Mouse (Mus musculus) embryonic facial prominence, embryonic 15.5 days (tissue): ENCODE measurements around the gene Phrf1. TPM values are rescaled to one million over a fixed set of nuclear protein-coding genes. Genes with fewer than 3 reads are reported as not detected.
A peak's percentile ranks its signal among the peaks of the same experiment; 100 is the strongest.

ENCODE experiments used
- ATAC-seq: fragments of 200-750 bp; cut with Nextera tagmentation; 2 replicates; pipeline ENCODE4 v1.8.0; 2017; ENCODE audit warnings: low read depth, moderate TSS enrichment; ENCODE audit not compliant: insufficient number of reproducible peaks, low FRiP score, low TSS enrichment
- H3K27ac ChIP-seq: fragments of 300-500 bp; sonication (generic); replicated peaks from 2 replicates; pipeline ENCODE4 v1.5.1; 2015; ENCODE audit warnings: mild to moderate bottlenecking, inconsistent platforms
- H3K27me3 ChIP-seq: fragments of 300-500 bp; sonication (generic); 2 replicates; pipeline ENCODE4 v1.6.1; 2015; ENCODE audit warnings: inconsistent platforms
- H3K36me3 ChIP-seq: fragments of 300-500 bp; sonication (generic); 2 replicates; pipeline ENCODE4 v1.6.1; 2015; ENCODE audit warnings: mild to moderate bottlenecking, inconsistent platforms
- H3K4me1 ChIP-seq: fragments of 300-500 bp; sonication (generic); 2 replicates; pipeline ENCODE4 v1.6.1; 2015; ENCODE audit warnings: inconsistent platforms
- H3K4me2 ChIP-seq: fragments of 300-500 bp; sonication (generic); replicated peaks from 2 replicates; pipeline ENCODE4 v1.6.1; 2015; ENCODE audit warnings: mild to moderate bottlenecking, inconsistent platforms
- H3K4me3 ChIP-seq: fragments of 300-500 bp; sonication (generic); replicated peaks from 2 replicates; pipeline ENCODE4 v1.5.1; 2015; ENCODE audit warnings: mild to moderate bottlenecking, inconsistent platforms
- H3K9ac ChIP-seq: fragments of 300-500 bp; sonication (generic); 2 replicates; pipeline ENCODE4 v1.6.1; 2015; ENCODE audit warnings: inconsistent platforms
- H3K9me3 ChIP-seq: fragments of 300-500 bp; sonication (generic); replicated peaks from 2 replicates; pipeline ENCODE4 v1.6.1; 2016; ENCODE audit warnings: inconsistent platforms
- WGBS: fragments of 180-500 bp; shearing (Covaris S2); methylation state at CpG from one replicate; pipeline ENCODE4 v1.1.7; 2015; 5-methylcytosine and 5-hydroxymethylcytosine counted together
- polyA plus RNA-seq: library from polyadenylated mRNA; unstranded; fragments of >200 nt; fragmentation: Nextera tagmentation; extraction: Ambion mirVana; gene quantifications from 2 replicates; pipeline ENCODE4 v1.2.1, GENCODE M21; 2015

Phrf1 gene
- polyA plus RNA-seq, 1 experiment from 2014 or later, result 68.7 TPM

GRCm38 (mm10) chr7:141276546-141276945 lies 48.0 kb downstream of the Phrf1 start, which contains the start of gene Cdhr5:
Gene Cdhr5, minus strand, starts transcription at chr7:141276786.
- no peak within 1 kb of the TSS for H3K4me3 ChIP-seq
- no peaks in the 10 kb centered on the region for H3K9me3 ChIP-seq
- H3K4me1 ChIP-seq, result peaks cover 11% of the 10 kb centered on the region
- H3K27ac ChIP-seq, result no peak within 1 kb of the TSS
- no peak within 1 kb of the TSS for H3K9ac ChIP-seq
- no peaks in the 10 kb centered on the region for H3K36me3 ChIP-seq
- no peak for ATAC-seq
- H3K4me2 ChIP-seq, result no peak within 1 kb of the TSS
- WGBS, result 60% methylated on average over 11 of the region's 11 CpGs
- 0 out of 2 replicates have a peak, but pooled peaks cover 3% of the 10 kb centered on the region for H3K27me3 ChIP-seq

GRCm38 (mm10) chr7:141277701-141278678 lies 49.4 kb downstream of the Phrf1 start:
- H3K4me1 ChIP-seq, result peaks cover 11% of the 10 kb centered on the region
- peak overlapping the region; percentile 96; the same call in 1 of the 2 replicates for H3K4me2 ChIP-seq
- no peak overlapping the region for H3K9ac ChIP-seq
- no peak overlapping the region for H3K27ac ChIP-seq
- no peaks in the 10 kb centered on the region for H3K9me3 ChIP-seq
- H3K27me3 ChIP-seq, result 0 out of 2 replicates have a peak, but pooled peaks cover 3% of the 10 kb centered on the region
- no peaks in the 10 kb centered on the region for H3K36me3 ChIP-seq
- no peak for ATAC-seq
- H3K4me3 ChIP-seq, result peak overlapping the region; percentile 48; the same call in 1 of the 2 replicates
- WGBS, result 69% methylated on average over 11 of the region's 11 CpGs

GRCm38 (mm10) chr7:141278766-141279590 lies 50.4 kb downstream of the Phrf1 start, which contains the start of gene Sct:
Gene Sct, minus strand, starts transcription at chr7:141279133.
- Histone ChIP-seq H3K27me3 (0 out of 2 replicates have a peak, but pooled peaks cover 3% of the 10 kb centered on the region), H3K4me2 (peak within 1 kb of the TSS; percentile 96), H3K9ac (peak within 1 kb of the TSS; percentile 35), H3K27ac (no peak within 1 kb of the TSS), H3K9me3 (no peaks in the 10 kb centered on the region), H3K4me3 (peak within 1 kb of the TSS; percentile 48), H3K36me3 (no peaks in the 10 kb centered on the region), H3K4me1 (peaks cover 11% of the 10 kb centered on the region)
- ATAC-seq, result no peak; the same call in 1 of the 2 replicates
- 2% methylated on average over 41 of the region's 46 CpGs for WGBS

GRCm38 (mm10) chr7:141281442-141281841 lies 52.9 kb downstream of the Phrf1 start:
- no peak overlapping the region for H3K27ac ChIP-seq
- no peak overlapping the region for H3K9ac ChIP-seq
- no peak overlapping the region for H3K4me3 ChIP-seq
- H3K9me3 ChIP-seq, result no peaks in the 10 kb centered on the region
- no peak for ATAC-seq
- H3K4me2 ChIP-seq, result no peak overlapping the region
- peaks cover 11% of the 10 kb centered on the region for H3K4me1 ChIP-seq
- H3K36me3 ChIP-seq, result no peaks in the 10 kb centered on the region
- 52% methylated on average over 6 of the region's 6 CpGs for WGBS
- 0 out of 2 replicates have a peak, but pooled peaks cover 3% of the 10 kb centered on the region for H3K27me3 ChIP-seq

- no peak for ATAC-seq
- 80% methylated on average over 4 of the region's 4 CpGs for WGBS
- H3K36me3 ChIP-seq, result no peaks in the 10 kb centered on the region
- no peak overlapping the region for H3K4me2 ChIP-seq
- H3K27me3 ChIP-seq, result 0 out of 2 replicates have a peak, but pooled peaks cover 3% of the 10 kb centered on the region
- H3K9ac ChIP-seq, result no peak overlapping the region
- H3K4me3 ChIP-seq, result no peak overlapping the region
- no peaks in the 10 kb centered on the region for H3K9me3 ChIP-seq
- H3K4me1 ChIP-seq, result peaks cover 11% of the 10 kb centered on the region
- no peak overlapping the region for H3K27ac ChIP-seq
Measured at GRCm38 (mm10) chr7:141282756-141283155, 54.2 kb downstream of the Phrf1 start.

GRCm38 (mm10) chr7:141288042-141288441 lies 59.5 kb downstream of the Phrf1 start:
- H3K4me3 ChIP-seq, result no peak overlapping the region
- H3K4me2 ChIP-seq, result no peak overlapping the region
- peaks cover 12% of the 10 kb centered on the region for H3K4me1 ChIP-seq
- H3K27me3 ChIP-seq, result peaks cover 21% of the 10 kb centered on the region
- no peak overlapping the region for H3K27ac ChIP-seq
- H3K9me3 ChIP-seq, result no peaks in the 10 kb centered on the region
- no peak for ATAC-seq
- WGBS, result 69% methylated on average over 3 of the region's 3 CpGs
- H3K9ac ChIP-seq, result no peak overlapping the region
- no peaks in the 10 kb centered on the region for H3K36me3 ChIP-seq

GRCm38 (mm10) chr7:141291921-141292582 lies 63.5 kb downstream of the Phrf1 start, which contains the start of gene Drd4:
Gene Drd4, plus strand, starts transcription at chr7:141292006.
- Histone ChIP-seq H3K36me3 (peaks cover 4% of the 10 kb centered on the region), H3K27me3 (peaks cover 49% of the 10 kb centered on the region), H3K4me1 (peaks cover 29% of the 10 kb centered on the region), H3K4me3 (peak within 1 kb of the TSS; percentile 53), H3K9me3 (no peaks in the 10 kb centered on the region), H3K4me2 (peak within 1 kb of the TSS; percentile 98), H3K9ac (peak within 1 kb of the TSS; percentile 37), H3K27ac (no peak within 1 kb of the TSS)
- ATAC-seq, result no peak
- WGBS, result 2% methylated on average over 46 of the region's 46 CpGs

- H3K4me1 ChIP-seq, result peaks cover 29% of the 10 kb centered on the region
- H3K4me2 ChIP-seq, result peak overlapping the region; percentile 98
- no peak overlapping the region for H3K27ac ChIP-seq
- no peaks in the 10 kb centered on the region for H3K9me3 ChIP-seq
- peaks cover 49% of the 10 kb centered on the region for H3K27me3 ChIP-seq
- WGBS, result 39% methylated on average over 15 of the region's 15 CpGs
- no peak for ATAC-seq
- peaks cover 9% of the 10 kb centered on the region for H3K36me3 ChIP-seq
- peak overlapping the region; percentile 37; the same call in 1 of the 2 replicates for H3K9ac ChIP-seq
- H3K4me3 ChIP-seq, result peak overlapping the region; percentile 53
Measured at GRCm38 (mm10) chr7:141292583-141293388, 64.2 kb downstream of the Phrf1 start.

GRCm38 (mm10) chr7:141293852-141294471 lies 65.4 kb downstream of the Phrf1 start:
- no peak for ATAC-seq
- peaks cover 49% of the 10 kb centered on the region for H3K27me3 ChIP-seq
- peak overlapping the region; percentile 67 for H3K4me2 ChIP-seq
- no peak overlapping the region for H3K9ac ChIP-seq
- no peaks in the 10 kb centered on the region for H3K9me3 ChIP-seq
- H3K36me3 ChIP-seq, result peaks cover 16% of the 10 kb centered on the region
- no peak overlapping the region for H3K27ac ChIP-seq
- peak overlapping the region; percentile 38 for H3K4me3 ChIP-seq
- WGBS, result under 1% methylated on average over 53 of the region's 53 CpGs
- H3K4me1 ChIP-seq, result peaks cover 29% of the 10 kb centered on the region
